Mouse (Mus musculus) adrenal gland (tissue): ENCODE results near the gene Timm10.

Experiments
- intact Hi-C: fragments of 180-260 bp; cut with DNase I; formaldehyde crosslinking; loops from one replicate; pipeline ENCODE4 v1.15.1; 2025

Timm10 gene

DNA sequence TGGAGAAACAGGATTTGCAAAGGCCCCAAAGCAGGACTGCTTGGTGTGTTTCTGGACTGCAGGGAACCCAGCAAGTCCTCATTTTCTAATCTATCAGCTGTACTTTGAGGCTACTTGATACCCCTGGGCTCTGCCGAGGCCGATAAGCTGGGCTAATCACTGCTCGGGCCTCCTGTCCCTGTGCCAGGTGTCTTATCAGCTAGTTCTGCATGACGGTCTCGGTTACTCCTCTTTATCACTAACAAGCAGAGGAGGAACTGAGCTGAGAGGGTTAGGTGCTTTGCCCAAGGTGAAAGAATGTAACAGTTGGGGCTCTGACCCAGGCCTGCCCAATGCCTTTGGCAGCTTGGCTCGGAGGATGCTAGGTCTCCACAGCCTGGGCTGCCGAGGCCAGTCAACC lies 14.9 kb upstream of the Timm10 start:
- intact Hi-C loops = no loop called here

GRCm38 (mm10) chr2:84812676-84813075 lies 14.1 kb upstream of the Timm10 start:
- intact Hi-C loops = no loop called here

DNA sequence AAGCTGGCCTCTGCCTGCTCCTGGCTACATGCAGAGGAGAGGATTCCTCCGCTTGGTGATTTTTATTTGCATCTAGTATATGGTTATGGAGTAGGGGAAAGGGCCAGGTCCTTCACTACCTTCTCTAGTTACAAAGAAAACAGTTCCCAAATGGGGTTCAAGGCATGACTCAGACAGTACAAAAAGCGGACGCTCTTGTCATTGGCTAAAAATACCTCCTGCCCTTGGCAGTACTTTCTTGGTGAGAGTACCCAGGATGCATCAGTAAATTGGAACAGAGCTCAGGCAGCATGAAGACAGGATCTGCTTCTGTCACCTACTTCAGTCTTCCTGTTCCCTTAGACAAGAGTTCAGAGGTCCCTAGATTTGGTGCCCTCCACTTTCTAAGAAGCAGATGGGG lies 6.9 kb upstream of the Timm10 start:
- intact Hi-C loops = no loop called here

- intact Hi-C loops = no loop called here
Observed at GRCm38 (mm10) chr2:84822552-84822951, 4.2 kb upstream of the Timm10 start, which contains the start of gene Smtnl1. Gene Smtnl1, minus strand, starts transcription at chr2:84822652.

DNA sequence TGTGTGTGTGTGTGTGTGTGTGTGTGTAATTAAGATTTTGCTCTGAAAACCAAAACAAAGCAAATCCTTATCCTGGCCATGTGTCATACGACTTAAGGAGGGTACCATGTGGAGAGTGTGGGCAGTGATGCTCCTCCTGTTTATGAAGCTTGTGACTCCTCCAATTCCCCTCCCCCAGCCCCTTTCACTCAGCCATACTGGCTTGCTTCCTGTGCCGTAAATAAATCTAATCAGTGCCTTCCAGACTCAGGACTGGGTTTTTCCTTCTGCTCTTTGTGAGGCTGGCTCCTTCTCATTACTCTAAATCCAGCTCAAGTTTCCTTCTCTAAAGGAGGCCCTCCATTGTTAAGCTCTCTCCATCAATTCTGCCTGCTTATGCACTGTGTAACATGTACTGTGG lies 3.6 kb upstream of the Timm10 start:
- intact Hi-C loops = no loop called here

GRCm38 (mm10) chr2:84827283-84827920 lies 605 bp downstream of the Timm10 start:
- intact Hi-C loops = no loop called here

GRCm38 (mm10) chr2:84831666-84832391 lies 5.0 kb downstream of the Timm10 start:
- intact Hi-C loops = loop anchor here (1.0 to 2.0 kb wide), 2 partner anchors 24 to 55 kb away; partner anchors contain the start of gene Rtn4rl2

- intact Hi-C loops = no loop called here
Observed at GRCm38 (mm10) chr2:84837107-84837506, 10.3 kb downstream of the Timm10 start.

DNA sequence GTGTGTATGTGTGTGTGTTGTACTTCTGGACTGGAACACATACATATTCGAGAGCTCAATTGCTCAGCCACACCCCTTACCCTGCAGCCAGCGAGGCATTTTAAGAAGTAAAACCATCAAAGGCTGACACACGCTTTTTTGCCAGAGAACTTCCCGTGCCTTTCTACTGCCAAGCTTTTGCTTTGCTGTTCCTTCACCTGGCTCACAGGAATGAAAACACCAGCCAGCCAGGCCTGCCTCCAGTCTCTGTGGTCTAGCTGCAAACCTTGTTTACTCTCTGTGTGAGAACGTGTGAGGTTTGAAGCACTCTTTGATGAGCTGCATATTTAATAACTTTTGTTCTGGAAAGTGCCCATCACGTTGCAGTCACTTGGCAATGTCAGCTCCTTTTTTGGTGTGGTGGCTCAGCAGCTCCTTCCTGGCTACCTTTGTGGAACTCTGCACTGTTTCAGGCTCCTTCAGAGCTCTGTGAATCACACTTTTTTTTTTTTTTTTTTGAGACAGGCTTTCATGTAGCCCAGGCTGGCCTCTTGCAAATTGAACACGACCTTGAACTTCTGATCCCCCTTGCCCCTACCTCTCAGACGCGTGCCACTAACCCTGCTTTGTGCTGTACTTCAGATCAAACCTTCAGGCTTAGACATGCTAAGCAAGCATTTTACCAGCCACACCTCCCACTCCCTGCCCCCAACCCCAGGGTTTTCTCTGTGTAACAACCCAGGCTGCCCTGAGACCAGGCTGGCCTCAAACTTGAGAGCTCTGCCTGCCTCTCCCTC lies 11.2 kb downstream of the Timm10 start:
- intact Hi-C loops = no loop called here

- intact Hi-C loops = no loop called here
Observed at GRCm38 (mm10) chr2:84838593-84838949, 11.8 kb downstream of the Timm10 start, which contains the start of gene Slc43a1. Gene Slc43a1, plus strand, starts transcription at chr2:84838850.

DNA sequence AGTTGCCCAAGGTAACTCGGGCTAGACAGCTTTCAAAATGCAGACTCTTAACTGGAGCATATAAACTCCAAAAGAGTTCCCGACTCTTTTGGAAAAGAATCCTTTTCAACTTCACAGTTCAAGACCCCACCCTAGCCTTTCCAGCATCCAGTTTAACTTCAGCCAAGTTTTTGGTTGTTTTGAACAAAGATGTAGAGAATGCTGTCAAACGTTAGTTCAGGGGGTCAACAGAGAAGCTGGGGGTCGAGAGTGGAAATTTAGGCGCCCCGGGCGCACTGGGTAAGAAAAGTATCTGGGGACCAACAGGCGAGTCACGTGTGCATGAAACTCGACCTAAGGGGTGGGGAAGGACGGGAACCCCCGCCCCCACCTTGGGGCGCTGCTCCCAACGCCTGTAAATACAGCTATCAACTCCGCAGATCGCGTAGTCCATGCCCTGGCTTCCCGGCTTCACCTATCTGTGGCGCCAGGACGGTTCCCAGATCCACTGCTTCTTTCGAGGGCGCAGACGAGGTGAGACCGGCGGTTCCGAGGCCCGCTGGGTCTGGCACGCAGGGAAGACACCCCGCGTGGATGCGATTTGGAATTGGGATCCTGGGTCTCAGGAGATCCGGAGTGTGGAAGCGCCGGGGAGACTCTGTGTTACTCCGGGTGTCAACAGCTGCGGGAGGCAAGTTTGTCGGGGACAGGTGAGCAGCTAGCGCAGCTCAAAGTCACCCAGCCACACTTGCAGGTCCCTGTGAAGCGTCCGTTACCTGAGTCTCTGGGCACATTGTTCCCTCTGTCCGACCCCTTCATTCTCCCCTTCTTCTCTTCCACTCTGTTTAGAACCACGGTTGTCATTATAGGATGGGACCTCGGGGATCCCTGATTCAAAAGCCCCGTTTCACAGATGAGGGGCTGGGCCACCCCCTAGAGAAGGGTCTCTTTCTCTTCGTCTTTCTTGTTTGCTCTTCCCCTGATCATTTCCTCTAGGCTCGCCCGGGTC lies 12.5 kb downstream of the Timm10 start:
- intact Hi-C loops = no loop called here

GRCm38 (mm10) chr2:84840016-84840747 lies 13.4 kb downstream of the Timm10 start:
- intact Hi-C loops = no loop called here

GRCm38 (mm10) chr2:84840748-84841563 lies 14.2 kb downstream of the Timm10 start:
- intact Hi-C loops = no loop called here

GRCm38 (mm10) chr2:84841905-84842304 lies 15.1 kb downstream of the Timm10 start:
- intact Hi-C loops = no loop called here

DNA sequence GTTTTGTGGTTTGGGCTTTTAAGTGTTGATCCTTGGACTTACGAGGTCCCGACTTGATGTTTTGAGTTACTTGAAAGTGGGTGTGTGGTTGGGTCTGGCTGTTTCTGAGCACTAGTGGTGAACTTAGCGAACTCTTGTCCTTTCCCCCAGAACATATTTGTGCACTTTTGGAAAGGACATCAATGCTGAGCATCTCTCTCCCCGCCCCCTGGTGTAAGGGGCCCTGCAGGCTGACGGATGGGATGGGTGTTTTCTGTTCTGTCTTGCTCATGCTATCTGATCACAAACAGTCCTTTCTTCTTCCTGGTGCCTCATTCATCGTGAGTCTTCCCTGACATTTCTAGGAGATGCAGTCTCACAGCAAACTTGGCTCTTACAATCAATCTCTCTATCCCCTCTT lies 16.9 kb downstream of the Timm10 start:
- intact Hi-C loops = no loop called here

DNA sequence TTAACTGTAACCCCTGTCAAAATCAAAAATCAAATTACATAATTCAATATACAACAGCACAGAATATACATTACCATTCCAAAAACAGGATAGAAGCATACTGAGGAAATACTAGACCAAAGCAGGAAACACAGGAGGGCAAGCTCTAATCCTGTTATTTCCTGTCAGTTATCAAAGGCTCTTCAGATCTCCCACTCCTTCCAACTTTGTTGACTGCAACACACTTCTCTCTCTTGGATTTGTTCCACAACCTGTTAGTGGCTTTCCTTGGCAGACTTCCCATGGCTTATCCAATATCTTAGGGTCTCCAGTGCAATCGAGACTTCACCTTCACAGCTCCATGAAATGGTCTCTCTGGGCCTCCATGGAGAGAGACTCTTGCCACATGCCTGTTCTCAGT lies 18.4 kb downstream of the Timm10 start:
- intact Hi-C loops = no loop called here

DNA sequence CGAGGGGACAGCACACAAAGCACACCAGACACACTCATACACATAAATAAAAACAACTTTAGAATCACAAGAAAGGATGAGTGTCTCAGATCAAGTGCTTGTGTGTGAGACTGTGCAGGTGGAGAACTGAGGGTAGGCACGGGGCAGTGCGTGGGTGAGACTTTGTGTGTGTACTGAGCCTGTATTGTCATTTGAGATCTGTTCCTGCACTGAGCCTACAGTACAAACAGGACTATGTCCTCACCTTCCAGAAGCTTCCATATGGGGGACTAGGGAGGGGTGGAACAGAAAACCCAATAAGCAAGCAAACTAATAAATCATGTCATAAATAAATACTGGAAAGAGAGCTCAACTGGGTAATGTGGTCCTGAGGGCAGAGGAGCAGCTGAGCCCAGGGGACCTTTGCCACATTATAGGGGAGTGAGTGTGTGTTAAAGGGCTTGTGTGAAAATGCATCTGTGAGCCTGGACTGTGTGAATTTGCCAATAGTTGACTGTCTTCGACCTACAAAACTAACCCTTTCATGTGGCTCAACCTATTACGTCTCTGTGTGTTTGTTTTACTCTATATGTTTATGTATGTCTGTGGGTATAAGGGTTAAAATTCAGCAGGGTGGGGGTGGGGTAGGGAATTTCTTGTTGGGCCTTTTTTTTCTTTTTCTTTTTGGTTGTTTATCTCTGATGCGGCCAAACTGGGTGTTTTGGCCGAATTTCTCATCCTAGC lies 23.8 kb downstream of the Timm10 start:
- intact Hi-C loops = no loop called here

- intact Hi-C loops = no loop called here
Observed at GRCm38 (mm10) chr2:84851130-84852040, 24.6 kb downstream of the Timm10 start.
